Mouse (Mus musculus): ENCODE measurements around the gene Echs1. TPM values are rescaled to one million over a fixed set of nuclear protein-coding genes. Genes with fewer than 3 reads are reported as not detected.
A peak's percentile ranks its signal among the peaks of the same experiment; 100 is the strongest.

Gene Echs1
- total and polyA plus RNA-seq, 2 experiments from 2014 or later = 84.0 to 113 TPM

GRCm38 (mm10) chr7:140120484-140120883, 4.2 kb upstream of the Echs1 start:
- H3K27ac ChIP-seq (ENCODE audit: low read depth, low read length) = no peak overlapping the region
- no peaks in the 10 kb centered on the region for H3K27me3 ChIP-seq (ENCODE audit: insufficient read depth, low read length)
- H3K36me3 ChIP-seq (ENCODE audit: insufficient read depth) = no peaks in the 10 kb centered on the region
- H3K9me3 ChIP-seq (ENCODE audit: low read length) = no peaks in the 10 kb centered on the region
- DNase-seq (no peak), ATAC-seq (no peak)
- H3K4me3 ChIP-seq (ENCODE audit: low read depth, low read length) = no peak overlapping the region
- no peak overlapping the region for H3K9ac ChIP-seq
- no peak for TF ChIP-seq CTCF (IDR thresholded peaks at IDR 0.05; ENCODE audit: low read depth)
- no peak overlapping the region for H3K4me2 ChIP-seq (ENCODE audit: low read depth)
- peaks cover 7% of the 10 kb centered on the region; the same call in 1 of the 2 replicates for H3K4me1 ChIP-seq (ENCODE audit: insufficient read depth)
- WGBS = 92% methylated on average over 2 of the region's 2 CpGs

- Histone ChIP-seq H3K9me3 (ENCODE audit: low read length) (no peaks in the 10 kb centered on the region), H3K27me3 (ENCODE audit: insufficient read depth, low read length) (no peaks in the 10 kb centered on the region), H3K36me3 (ENCODE audit: insufficient read depth) (peaks cover 15% of the 10 kb centered on the region), H3K4me2 (ENCODE audit: low read depth) (peak within 1 kb of the TSS; percentile 76), H3K4me3 (ENCODE audit: low read depth, low read length) (peak within 1 kb of the TSS; percentile 67), H3K27ac (ENCODE audit: low read depth, low read length) (peak within 1 kb of the TSS; percentile 68), H3K4me1 (ENCODE audit: insufficient read depth) (peaks cover 4% of the 10 kb centered on the region; the same call in 1 of the 2 replicates), H3K9ac (peak within 1 kb of the TSS; percentile 81)
- ATAC-seq (peak; percentile 79), DNase-seq (peak; percentile 71)
- WGBS = 2% methylated on average over 23 of the region's 23 CpGs
- TF ChIP-seq CTCF (IDR thresholded peaks at IDR 0.05; ENCODE audit: low read depth) = peak; percentile 18; the same call in 1 of the 2 replicates
These were observed 520 bp downstream of the Echs1 start, which contains the start of gene Paox for GRCm38 (mm10) chr7:140115583-140116328. TSS of gene Paox (plus strand) at chr7:140115799.

- TF ChIP-seq CTCF (IDR thresholded peaks at IDR 0.05; ENCODE audit: low read depth) = no peak
- Histone ChIP-seq H3K4me3 (ENCODE audit: low read depth, low read length) (no peak overlapping the region), H3K9ac (no peak overlapping the region), H3K27ac (ENCODE audit: low read depth, low read length) (no peak overlapping the region), H3K4me1 (ENCODE audit: insufficient read depth) (peaks cover under 1% of the 10 kb centered on the region; the same call in 1 of the 2 replicates), H3K4me2 (ENCODE audit: low read depth) (no peak overlapping the region), H3K36me3 (ENCODE audit: insufficient read depth) (peaks cover 49% of the 10 kb centered on the region), H3K27me3 (ENCODE audit: insufficient read depth, low read length) (no peaks in the 10 kb centered on the region), H3K9me3 (ENCODE audit: low read length) (no peaks in the 10 kb centered on the region)
- ATAC-seq (no peak), DNase-seq (no peak)
- 56% methylated on average over 3 of the region's 3 CpGs for WGBS
These were observed 4.3 kb downstream of the Echs1 start for GRCm38 (mm10) chr7:140111943-140112342.

GRCm38 (mm10) chr7:140104009-140104408, 12.3 kb downstream of the Echs1 start:
- Histone ChIP-seq H3K9ac (no peak overlapping the region), H3K27ac (ENCODE audit: low read depth, low read length) (no peak overlapping the region), H3K4me2 (ENCODE audit: low read depth) (no peak overlapping the region), H3K4me1 (ENCODE audit: insufficient read depth) (no peaks in the 10 kb centered on the region), H3K9me3 (ENCODE audit: low read length) (no peaks in the 10 kb centered on the region), H3K36me3 (ENCODE audit: insufficient read depth) (peaks cover 30% of the 10 kb centered on the region), H3K4me3 (ENCODE audit: low read depth, low read length) (no peak overlapping the region), H3K27me3 (ENCODE audit: insufficient read depth, low read length) (no peaks in the 10 kb centered on the region)
- DNase-seq (no peak), ATAC-seq (no peak)
- 74% methylated on average over 4 of the region's 4 CpGs for WGBS
- no peak for TF ChIP-seq CTCF (IDR thresholded peaks at IDR 0.05; ENCODE audit: low read depth)

GRCm38 (mm10) chr7:140101993-140102860, 14.0 kb downstream of the Echs1 start, which contains the start of gene Fuom:
TSS of gene Fuom (minus strand) at chr7:140102441.
- H3K27me3 ChIP-seq (ENCODE audit: insufficient read depth, low read length) = no peaks in the 10 kb centered on the region
- no peaks in the 10 kb centered on the region for H3K4me1 ChIP-seq (ENCODE audit: insufficient read depth)
- H3K9ac ChIP-seq = peak within 1 kb of the TSS; percentile 49
- peaks cover 13% of the 10 kb centered on the region; the same call in 1 of the 2 replicates for H3K36me3 ChIP-seq (ENCODE audit: insufficient read depth)
- TF ChIP-seq CTCF (IDR thresholded peaks at IDR 0.05; ENCODE audit: low read depth) = no peak
- ATAC-seq = peak; percentile 92
- no peaks in the 10 kb centered on the region for H3K9me3 ChIP-seq (ENCODE audit: low read length)
- no peak within 1 kb of the TSS for H3K27ac ChIP-seq (ENCODE audit: low read depth, low read length)
- WGBS = 1% methylated on average over 30 of the region's 30 CpGs
- peak within 1 kb of the TSS; percentile 34 for H3K4me3 ChIP-seq (ENCODE audit: low read depth, low read length)
- peak within 1 kb of the TSS; percentile 56 for H3K4me2 ChIP-seq (ENCODE audit: low read depth)
- DNase-seq = peak; percentile 74

GRCm38 (mm10) chr7:140101498-140101897, 14.8 kb downstream of the Echs1 start:
- Histone ChIP-seq H3K4me3 (ENCODE audit: low read depth, low read length) (peak overlapping the region; percentile 34), H3K4me1 (ENCODE audit: insufficient read depth) (no peaks in the 10 kb centered on the region), H3K36me3 (ENCODE audit: insufficient read depth) (peaks cover 12% of the 10 kb centered on the region; the same call in 1 of the 2 replicates), H3K9ac (peak overlapping the region; percentile 14; the same call in 1 of the 2 replicates), H3K9me3 (ENCODE audit: low read length) (no peaks in the 10 kb centered on the region), H3K27me3 (ENCODE audit: insufficient read depth, low read length) (no peaks in the 10 kb centered on the region), H3K4me2 (ENCODE audit: low read depth) (peak overlapping the region; percentile 56), H3K27ac (ENCODE audit: low read depth, low read length) (no peak overlapping the region)
- WGBS = 72% methylated on average over 10 of the region's 10 CpGs
- no peak for TF ChIP-seq CTCF (IDR thresholded peaks at IDR 0.05; ENCODE audit: low read depth)
- ATAC-seq = no peak
- DNase-seq = no peak
